Mouse (Mus musculus) heart, embryonic 10.5 days (tissue): ENCODE measurements at regions not wholly inside any gene's neighbourhood (a gene's known extent, or its start where the extent isn't known, plus 50 kb on each side); places are given as distances from the start of the nearest gene placed in this dataset.

ENCODE experiments used
- DNase-seq: peaks from one replicate; pipeline ENCODE4 v3.0.0-alpha.2; 2017; ENCODE audit warnings: low spot score
- H3K27ac ChIP-seq: fragments of 300-500 bp; sonication (generic); 2 replicates; pipeline ENCODE4 v1.5.1; 2016; ENCODE audit warnings: mild to moderate bottlenecking
- H3K27me3 ChIP-seq: fragments of 300-500 bp; sonication (generic); 2 replicates; pipeline ENCODE4 v1.6.1; 2016; ENCODE audit warnings: mild to moderate bottlenecking; ENCODE audit not compliant: poor library complexity, insufficient read depth, severe bottlenecking
- H3K36me3 ChIP-seq: fragments of 300-500 bp; sonication (generic); 2 replicates; pipeline ENCODE4 v1.6.1; 2016; ENCODE audit warnings: mild to moderate bottlenecking, moderate library complexity
- H3K4me1 ChIP-seq: fragments of 300-500 bp; sonication (generic); 2 replicates; pipeline ENCODE4 v1.6.1; 2016; ENCODE audit warnings: mild to moderate bottlenecking
- H3K4me3 ChIP-seq: fragments of 300-500 bp; sonication (generic); 2 replicates; pipeline ENCODE4 v1.5.1; 2016; ENCODE audit warnings: mild to moderate bottlenecking, moderate library complexity
- H3K9me3 ChIP-seq: fragments of 300-500 bp; sonication (generic); 2 replicates; pipeline ENCODE4 v1.6.1; 2016; ENCODE audit warnings: mild to moderate bottlenecking, moderate library complexity
- WGBS: fragments of 180-500 bp; shearing (Covaris S2); methylation state at CpG from one replicate; pipeline ENCODE4 v1.1.7; 2016; 5-methylcytosine and 5-hydroxymethylcytosine counted together

- Histone ChIP-seq H3K27me3 (no peaks in the 10 kb centered on the region), H3K9me3 (no peaks in the 10 kb centered on the region), H3K36me3 (no peaks in the 10 kb centered on the region), H3K4me1 (no peaks in the 10 kb centered on the region), H3K27ac (no peak overlapping the region), H3K4me3 (no peak overlapping the region)
- no peak for DNase-seq
- WGBS = 85% methylated on average over 4 of the region's 4 CpGs
These were observed 345.9 kb downstream of the Gm21750 start for GRCm38 (mm10) chr14:74006911-74007310.

- Histone ChIP-seq H3K27ac (no peak overlapping the region), H3K9me3 (no peaks in the 10 kb centered on the region), H3K4me3 (no peak overlapping the region), H3K36me3 (no peaks in the 10 kb centered on the region), H3K27me3 (no peaks in the 10 kb centered on the region), H3K4me1 (no peaks in the 10 kb centered on the region)
- DNase-seq = no peak
- 64% methylated on average over 1 of the region's 1 CpGs for WGBS
These were observed 350.5 kb downstream of the Gm21750 start for GRCm38 (mm10) chr14:74011555-74011954.

- DNase-seq = no peak
- no peak overlapping the region for H3K27ac ChIP-seq
- 66% methylated on average over 2 of the region's 2 CpGs for WGBS
These were observed 358.4 kb downstream of the Gm21750 start for GRCm38 (mm10) chr14:74019421-74019820.

GRCm38 (mm10) chr14:74047009-74047694 lies 386.1 kb downstream of the Gm21750 start:
- Histone ChIP-seq H3K27ac (no peak overlapping the region), H3K4me3 (no peak overlapping the region), H3K36me3 (no peaks in the 10 kb centered on the region), H3K4me1 (no peaks in the 10 kb centered on the region), H3K27me3 (no peaks in the 10 kb centered on the region), H3K9me3 (no peaks in the 10 kb centered on the region)
- 72% methylated on average over 5 of the region's 5 CpGs for WGBS
- no peak for DNase-seq

More at GRCm38 (mm10) chr14:74019421-74019820, 358.4 kb downstream of the Gm21750 start:
- Histone ChIP-seq H3K27me3 (no peaks in the 10 kb centered on the region), H3K4me1 (no peaks in the 10 kb centered on the region), H3K9me3 (no peaks in the 10 kb centered on the region), H3K4me3 (no peak overlapping the region), H3K36me3 (no peaks in the 10 kb centered on the region)

GRCm38 (mm10) chr14:74047695-74048280 lies 386.8 kb downstream of the Gm21750 start:
- 77% methylated on average over 6 of the region's 6 CpGs for WGBS
- no peaks in the 10 kb centered on the region for H3K4me1 ChIP-seq
- H3K36me3 ChIP-seq = no peaks in the 10 kb centered on the region
- no peak overlapping the region for H3K27ac ChIP-seq
- DNase-seq = no peak
- no peaks in the 10 kb centered on the region for H3K9me3 ChIP-seq
- no peaks in the 10 kb centered on the region for H3K27me3 ChIP-seq
- no peak overlapping the region for H3K4me3 ChIP-seq

GRCm38 (mm10) chr14:74048386-74048785 lies 387.4 kb downstream of the Gm21750 start:
- no peaks in the 10 kb centered on the region for H3K27me3 ChIP-seq
- H3K9me3 ChIP-seq = no peaks in the 10 kb centered on the region
- 85% methylated on average over 3 of the region's 3 CpGs for WGBS
- no peak for DNase-seq
- H3K4me1 ChIP-seq = no peaks in the 10 kb centered on the region
- no peak overlapping the region for H3K27ac ChIP-seq
- no peaks in the 10 kb centered on the region for H3K36me3 ChIP-seq
- H3K4me3 ChIP-seq = no peak overlapping the region

- DNase-seq = no peak
- no peak overlapping the region for H3K27ac ChIP-seq
- H3K4me3 ChIP-seq = no peak overlapping the region
These were observed 405.0 kb downstream of the Gm21750 start for GRCm38 (mm10) chr14:74066051-74066450.

GRCm38 (mm10) chr14:74093016-74093415 lies 432.0 kb downstream of the Gm21750 start:
- DNase-seq = no peak
- H3K27me3 ChIP-seq = no peaks in the 10 kb centered on the region
- H3K4me1 ChIP-seq = no peaks in the 10 kb centered on the region
- H3K36me3 ChIP-seq = no peaks in the 10 kb centered on the region
- H3K9me3 ChIP-seq = no peaks in the 10 kb centered on the region
- H3K27ac ChIP-seq = no peak overlapping the region
- WGBS = 61% methylated on average over 2 of the region's 2 CpGs
- no peak overlapping the region for H3K4me3 ChIP-seq

More at GRCm38 (mm10) chr14:74066051-74066450, 405.0 kb downstream of the Gm21750 start:
- H3K4me1 ChIP-seq = no peaks in the 10 kb centered on the region
- H3K27me3 ChIP-seq = no peaks in the 10 kb centered on the region
- H3K36me3 ChIP-seq = no peaks in the 10 kb centered on the region
- H3K9me3 ChIP-seq = no peaks in the 10 kb centered on the region

GRCm38 (mm10) chr14:74099696-74100095 lies 438.7 kb downstream of the Gm21750 start:
- DNase-seq = no peak
- Histone ChIP-seq H3K36me3 (no peaks in the 10 kb centered on the region), H3K9me3 (no peaks in the 10 kb centered on the region), H3K27me3 (no peaks in the 10 kb centered on the region), H3K4me3 (no peak overlapping the region), H3K27ac (no peak overlapping the region), H3K4me1 (no peaks in the 10 kb centered on the region)
- WGBS = 82% methylated on average over 4 of the region's 4 CpGs

- WGBS = 89% methylated on average over 2 of the region's 2 CpGs
- H3K9me3 ChIP-seq = no peaks in the 10 kb centered on the region
- no peaks in the 10 kb centered on the region for H3K36me3 ChIP-seq
- DNase-seq = no peak
- no peaks in the 10 kb centered on the region for H3K4me1 ChIP-seq
- no peak overlapping the region for H3K4me3 ChIP-seq
- no peaks in the 10 kb centered on the region for H3K27me3 ChIP-seq
- H3K27ac ChIP-seq = no peak overlapping the region
These were observed 451.6 kb downstream of the Gm21750 start for GRCm38 (mm10) chr14:74112603-74113002.

- 55% methylated on average over 5 of the region's 5 CpGs for WGBS
- Histone ChIP-seq H3K4me3 (no peak overlapping the region), H3K27me3 (no peaks in the 10 kb centered on the region), H3K9me3 (no peaks in the 10 kb centered on the region), H3K27ac (no peak overlapping the region), H3K36me3 (no peaks in the 10 kb centered on the region), H3K4me1 (no peaks in the 10 kb centered on the region)
- no peak for DNase-seq
These were observed 452.1 kb downstream of the Gm21750 start for GRCm38 (mm10) chr14:74113116-74113515.

GRCm38 (mm10) chr14:74113556-74113955 lies 452.5 kb downstream of the Gm21750 start:
- Histone ChIP-seq H3K4me3 (no peak overlapping the region), H3K36me3 (no peaks in the 10 kb centered on the region), H3K27me3 (no peaks in the 10 kb centered on the region), H3K27ac (no peak overlapping the region), H3K4me1 (no peaks in the 10 kb centered on the region), H3K9me3 (no peaks in the 10 kb centered on the region)
- WGBS = 56% methylated on average over 3 of the region's 3 CpGs
- DNase-seq = no peak

- Histone ChIP-seq H3K27me3 (no peaks in the 10 kb centered on the region), H3K27ac (no peak overlapping the region), H3K4me1 (no peaks in the 10 kb centered on the region), H3K4me3 (no peak overlapping the region), H3K9me3 (no peaks in the 10 kb centered on the region), H3K36me3 (no peaks in the 10 kb centered on the region)
- 75% methylated on average over 2 of the region's 2 CpGs for WGBS
- DNase-seq = no peak
These were observed 456.7 kb downstream of the Gm21750 start for GRCm38 (mm10) chr14:74117686-74118085.
